Mouse (Mus musculus) testis, adult 2 months (tissue): ENCODE data around the gene Abr.

Experiments used
- CTCF ChIP-seq: fragments of 200-500 bp; IDR thresholded peaks from 2 replicates; pipeline ENCODE4 v1.5.1; 2012; ENCODE audit warnings: low read depth, mild to moderate bottlenecking, inconsistent platforms, low read length, moderate library complexity; ENCODE audit not compliant: control insufficient read depth, insufficient read depth, insufficient replicate concordance
- POLR2A ChIP-seq: fragments of 200-500 bp; IDR thresholded peaks from 2 replicates; pipeline ENCODE4 v1.6.1; 2012; ENCODE audit warnings: low read depth, mild to moderate bottlenecking, inconsistent platforms, low read length, moderate library complexity; ENCODE audit not compliant: control insufficient read depth

- no peak for TF ChIP-seq CTCF
- TF ChIP-seq POLR2A = no peak
Observed at GRCm38 (mm10) chr11:76420896-76421295, 201.2 kb downstream of the Abr start.
